Mouse (Mus musculus) heart, adult 18-20 months (tissue): ENCODE measurements at regions not wholly inside any gene's neighbourhood (a gene's known extent, or its start where the extent isn't known, plus 50 kb on each side); places are given as distances from the start of the nearest gene placed in this dataset.
A peak's percentile ranks its signal among the peaks of the same experiment; 100 is the strongest.

ENCODE experiments used
- DNase-seq, 2 experiments: peaks; one replicate each; pipeline ENCODE4 v3.0.0; 2021 to 2022; ENCODE audit warnings: mixed read lengths in 1 of 2

GRCm38 (mm10) chr2:84183624-84184287 lies 193.4 kb downstream of the Gm13691 start:
- peak; percentile 13 to 29 for DNase-seq

GRCm38 (mm10) chr2:84184288-84185015 lies 194.1 kb downstream of the Gm13691 start:
- peak; percentile 49 to 81 for DNase-seq

- DNase-seq, result no peak
Measured at GRCm38 (mm10) chr2:84185016-84185330, 194.6 kb downstream of the Gm13691 start.

- peak; percentile 63 to 70 for DNase-seq
Measured at GRCm38 (mm10) chr2:84186126-84186701, 195.9 kb downstream of the Gm13691 start.

- no peak for DNase-seq
Measured at GRCm38 (mm10) chr2:84187456-84187855, 197.1 kb downstream of the Gm13691 start.

- DNase-seq, result no peak
Measured at GRCm38 (mm10) chr2:84189302-84189701, 198.9 kb downstream of the Gm13691 start.

GRCm38 (mm10) chr2:84217116-84217515 lies 208.1 kb downstream of the Calcrl start:
- no peak for DNase-seq

- no peak for DNase-seq
Measured at GRCm38 (mm10) chr2:84222049-84222448, 203.2 kb downstream of the Calcrl start.

- DNase-seq, result peak; percentile 36 to 76
Measured at GRCm38 (mm10) chr2:84229777-84230176, 195.4 kb downstream of the Calcrl start.

GRCm38 (mm10) chr2:84235641-84236040 lies 189.6 kb downstream of the Calcrl start:
- DNase-seq, result no peak

GRCm38 (mm10) chr2:84241244-84241643 lies 184.0 kb downstream of the Calcrl start:
- no peak for DNase-seq

GRCm38 (mm10) chr2:84241986-84242385 lies 183.2 kb downstream of the Calcrl start:
- DNase-seq, result peak; percentile 20 to 23

GRCm38 (mm10) chr2:84245900-84246299 lies 179.3 kb downstream of the Calcrl start:
- no peak for DNase-seq

- no peak for DNase-seq
Measured at GRCm38 (mm10) chr2:84246562-84246961, 178.6 kb downstream of the Calcrl start.

GRCm38 (mm10) chr2:84248169-84248568 lies 177.0 kb downstream of the Calcrl start:
- no peak for DNase-seq

- DNase-seq, result peak in 1 of 2 experiments; percentile 43
Measured at GRCm38 (mm10) chr2:84249871-84250270, 175.3 kb downstream of the Calcrl start.

GRCm38 (mm10) chr2:84252076-84252475 lies 173.1 kb downstream of the Calcrl start:
- no peak for DNase-seq

GRCm38 (mm10) chr2:84258339-84259006 lies 166.7 kb downstream of the Calcrl start:
- no peak for DNase-seq

- no peak for DNase-seq
Measured at GRCm38 (mm10) chr2:84259222-84259621, 166.0 kb downstream of the Calcrl start.

GRCm38 (mm10) chr2:84260701-84261100 lies 164.5 kb downstream of the Calcrl start:
- DNase-seq, result no peak

- DNase-seq, result no peak
Measured at GRCm38 (mm10) chr2:84261481-84261880, 163.7 kb downstream of the Calcrl start.

GRCm38 (mm10) chr2:84264485-84264884 lies 160.7 kb downstream of the Calcrl start:
- DNase-seq, result no peak

- no peak for DNase-seq
Measured at GRCm38 (mm10) chr2:84265002-84265401, 160.2 kb downstream of the Calcrl start.
